Mouse (Mus musculus): ENCODE data around the gene Dscaml1. TPM values are rescaled to one million over a fixed set of nuclear protein-coding genes. Genes with fewer than 3 reads are reported as not detected.

The Dscaml1 gene
- polyA plus RNA-seq, 1 experiment from 2014 or later, result 0.86 TPM

GRCm38 (mm10) chr9:45413478-45414140 is 12.8 kb upstream of the Dscaml1 start:
- WGBS, result 52% methylated on average over 5 of the region's 5 CpGs
- H3K4me3 ChIP-seq (ENCODE audit: low read depth, low read length), result no peak overlapping the region

GRCm38 (mm10) chr9:45415912-45416311 is 10.5 kb upstream of the Dscaml1 start:
- ATAC-seq (ENCODE audit: low read depth) (no peak), DNase-seq (ENCODE audit: low spot score) (peak; percentile 8)
- Histone ChIP-seq H3K9me3 (ENCODE audit: control insufficient read depth, low read length) (no peaks in the 10 kb centered on the region), H3K4me1 (ENCODE audit: control insufficient read depth, insufficient read depth, low read length) (no peaks in the 10 kb centered on the region), H3K9ac (ENCODE audit: low read depth, low read length) (no peak overlapping the region), H3K27ac (replicated peaks; ENCODE audit: low read depth, low read length) (no peak overlapping the region), H3K36me3 (ENCODE audit: control insufficient read depth, insufficient read depth, low read length) (no peaks in the 10 kb centered on the region), H3K27me3 (replicated peaks; ENCODE audit: control insufficient read depth, insufficient read depth, low read length) (no peaks in the 10 kb centered on the region), H3K4me2 (ENCODE audit: low read depth, low read length) (no peak overlapping the region), H3K4me3 (ENCODE audit: low read depth, low read length) (no peak overlapping the region)
- 49% methylated on average over 4 of the region's 4 CpGs for WGBS

More at GRCm38 (mm10) chr9:45413478-45414140, 12.8 kb upstream of the Dscaml1 start:
- Histone ChIP-seq H3K27ac (replicated peaks; ENCODE audit: low read depth, low read length) (no peak overlapping the region), H3K27me3 (replicated peaks; ENCODE audit: control insufficient read depth, insufficient read depth, low read length) (no peaks in the 10 kb centered on the region), H3K36me3 (ENCODE audit: control insufficient read depth, insufficient read depth, low read length) (no peaks in the 10 kb centered on the region), H3K9me3 (ENCODE audit: control insufficient read depth, low read length) (no peaks in the 10 kb centered on the region), H3K9ac (ENCODE audit: low read depth, low read length) (no peak overlapping the region), H3K4me2 (ENCODE audit: low read depth, low read length) (no peak overlapping the region), H3K4me1 (ENCODE audit: control insufficient read depth, insufficient read depth, low read length) (no peaks in the 10 kb centered on the region)
- DNase-seq (ENCODE audit: low spot score) (no peak), ATAC-seq (ENCODE audit: low read depth) (no peak)

- DNase-seq (ENCODE audit: low spot score), result peak; percentile 24
- Histone ChIP-seq H3K4me3 (ENCODE audit: low read depth, low read length) (no peak overlapping the region), H3K4me2 (ENCODE audit: low read depth, low read length) (peak overlapping the region; percentile 40), H3K27ac (replicated peaks; ENCODE audit: low read depth, low read length) (no peak overlapping the region), H3K9ac (ENCODE audit: low read depth, low read length) (peak overlapping the region; percentile 17; the same call in 1 of the 2 replicates), H3K4me1 (ENCODE audit: control insufficient read depth, insufficient read depth, low read length) (no peaks in the 10 kb centered on the region), H3K9me3 (ENCODE audit: control insufficient read depth, low read length) (no peaks in the 10 kb centered on the region), H3K36me3 (ENCODE audit: control insufficient read depth, insufficient read depth, low read length) (no peaks in the 10 kb centered on the region), H3K27me3 (replicated peaks; ENCODE audit: control insufficient read depth, insufficient read depth, low read length) (no peaks in the 10 kb centered on the region)
- ATAC-seq (ENCODE audit: low read depth), result peak; percentile 38; the same call in 1 of the 2 replicates
- 27% methylated on average over 8 of the region's 8 CpGs for WGBS
These were observed 9.2 kb upstream of the Dscaml1 start for GRCm38 (mm10) chr9:45417245-45417644.

DNA sequence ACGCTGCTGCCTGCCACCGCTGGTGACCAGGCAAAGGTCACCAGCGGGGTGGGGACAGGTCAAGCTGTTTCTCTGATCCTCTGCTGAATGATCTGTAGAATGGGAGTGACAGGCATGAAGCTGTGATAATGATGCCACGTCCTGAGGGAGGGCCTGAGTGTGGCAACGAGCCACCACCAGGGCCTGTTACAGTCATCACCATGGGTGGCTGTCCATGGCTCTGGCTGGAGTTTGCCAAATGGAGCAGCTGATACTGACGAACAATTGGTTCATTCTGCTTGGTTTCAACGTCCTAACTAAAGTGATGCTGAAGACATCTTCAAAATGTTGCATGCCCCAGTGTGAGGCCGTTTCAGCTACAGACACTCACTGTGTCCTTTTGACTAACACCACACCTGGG is 8.2 kb upstream of the Dscaml1 start:
- H3K36me3 ChIP-seq (ENCODE audit: control insufficient read depth, insufficient read depth, low read length), result no peaks in the 10 kb centered on the region
- ATAC-seq (ENCODE audit: low read depth) (no peak), DNase-seq (ENCODE audit: low spot score) (no peak)
- no peak overlapping the region for H3K4me3 ChIP-seq (ENCODE audit: low read depth, low read length)
- no peak overlapping the region for H3K9ac ChIP-seq (ENCODE audit: low read depth, low read length)
- no peak overlapping the region for H3K4me2 ChIP-seq (ENCODE audit: low read depth, low read length)
- WGBS, result 63% methylated on average over 8 of the region's 8 CpGs
- H3K27ac ChIP-seq (replicated peaks; ENCODE audit: low read depth, low read length), result no peak overlapping the region
- H3K9me3 ChIP-seq (ENCODE audit: control insufficient read depth, low read length), result no peaks in the 10 kb centered on the region
- no peaks in the 10 kb centered on the region for H3K27me3 ChIP-seq (replicated peaks; ENCODE audit: control insufficient read depth, insufficient read depth, low read length)
- no peaks in the 10 kb centered on the region for H3K4me1 ChIP-seq (ENCODE audit: control insufficient read depth, insufficient read depth, low read length)

- 63% methylated on average over 8 of the region's 8 CpGs for WGBS
- Histone ChIP-seq H3K4me3 (ENCODE audit: low read depth, low read length) (no peak overlapping the region), H3K9ac (ENCODE audit: low read depth, low read length) (no peak overlapping the region), H3K4me1 (ENCODE audit: control insufficient read depth, insufficient read depth, low read length) (no peaks in the 10 kb centered on the region), H3K4me2 (ENCODE audit: low read depth, low read length) (no peak overlapping the region), H3K27ac (replicated peaks; ENCODE audit: low read depth, low read length) (no peak overlapping the region), H3K36me3 (ENCODE audit: control insufficient read depth, insufficient read depth, low read length) (no peaks in the 10 kb centered on the region), H3K9me3 (ENCODE audit: control insufficient read depth, low read length) (no peaks in the 10 kb centered on the region), H3K27me3 (replicated peaks; ENCODE audit: control insufficient read depth, insufficient read depth, low read length) (no peaks in the 10 kb centered on the region; the same call in 1 of the 2 replicates)
- ATAC-seq (ENCODE audit: low read depth), result no peak
- DNase-seq (ENCODE audit: low spot score), result no peak
These were observed 5.2 kb upstream of the Dscaml1 start for GRCm38 (mm10) chr9:45421209-45421608.

DNA sequence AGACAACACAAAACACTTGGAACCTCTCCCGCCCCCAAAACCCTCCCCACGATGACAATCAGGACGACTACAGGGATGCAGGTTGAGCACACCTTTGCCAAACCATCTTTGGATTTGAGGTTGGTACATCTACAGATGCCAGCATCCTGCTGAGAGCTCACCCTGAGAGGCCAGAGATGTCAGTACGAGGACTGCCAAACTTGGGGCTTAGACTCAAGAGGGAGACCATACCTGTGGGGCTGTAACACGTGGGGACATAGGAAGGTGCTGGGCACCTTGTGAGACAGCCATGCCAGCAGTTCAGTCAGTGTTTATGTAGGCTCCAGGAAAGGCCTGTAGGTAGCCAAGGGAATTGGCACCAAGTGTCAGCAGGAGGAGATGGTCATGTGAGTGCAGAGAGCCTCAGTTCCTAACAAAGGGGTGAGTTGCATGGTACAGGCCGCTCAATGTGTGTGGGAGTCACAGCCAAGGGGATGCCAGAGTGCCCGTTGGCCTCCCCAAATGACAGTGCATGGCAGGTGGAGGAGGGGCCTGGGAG is 3.6 kb upstream of the Dscaml1 start:
- Histone ChIP-seq H3K36me3 (ENCODE audit: control insufficient read depth, insufficient read depth, low read length) (no peaks in the 10 kb centered on the region), H3K4me3 (ENCODE audit: low read depth, low read length) (no peak overlapping the region), H3K27me3 (replicated peaks; ENCODE audit: control insufficient read depth, insufficient read depth, low read length) (no peaks in the 10 kb centered on the region; the same call in 1 of the 2 replicates), H3K9me3 (ENCODE audit: control insufficient read depth, low read length) (no peaks in the 10 kb centered on the region), H3K4me1 (ENCODE audit: control insufficient read depth, insufficient read depth, low read length) (no peaks in the 10 kb centered on the region), H3K4me2 (ENCODE audit: low read depth, low read length) (no peak overlapping the region), H3K9ac (ENCODE audit: low read depth, low read length) (no peak overlapping the region), H3K27ac (replicated peaks; ENCODE audit: low read depth, low read length) (no peak overlapping the region)
- 80% methylated on average over 7 of the region's 7 CpGs for WGBS
- DNase-seq (ENCODE audit: low spot score) (no peak), ATAC-seq (ENCODE audit: low read depth) (no peak)

DNA sequence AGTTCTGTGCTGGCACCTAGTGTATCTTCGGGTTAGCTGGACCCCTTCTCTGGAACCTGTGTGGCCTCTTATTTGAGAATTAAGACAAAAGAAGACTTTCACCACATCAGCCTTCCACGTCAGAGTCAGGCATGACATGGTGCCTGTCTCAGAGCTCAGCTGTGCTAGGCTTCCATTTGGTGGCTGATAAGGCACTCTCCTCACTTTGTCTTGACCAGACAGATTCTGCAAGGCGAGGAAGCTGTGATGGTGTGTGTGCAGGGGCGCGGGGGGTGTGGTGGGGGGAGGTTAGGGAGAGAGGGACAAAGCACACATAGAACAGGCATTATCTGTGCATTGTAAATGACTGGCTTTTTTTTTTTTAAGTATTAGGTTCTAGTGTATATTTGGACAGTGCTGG is 3.0 kb downstream of the Dscaml1 start:
- Histone ChIP-seq H3K27me3 (replicated peaks; ENCODE audit: control insufficient read depth, insufficient read depth, low read length) (peaks cover 47% of the 10 kb centered on the region), H3K4me3 (ENCODE audit: low read depth, low read length) (no peak overlapping the region), H3K36me3 (ENCODE audit: control insufficient read depth, insufficient read depth, low read length) (no peaks in the 10 kb centered on the region), H3K27ac (replicated peaks; ENCODE audit: low read depth, low read length) (no peak overlapping the region), H3K4me1 (ENCODE audit: control insufficient read depth, insufficient read depth, low read length) (no peaks in the 10 kb centered on the region; the same call in 1 of the 2 replicates), H3K9me3 (ENCODE audit: control insufficient read depth, low read length) (no peaks in the 10 kb centered on the region), H3K9ac (ENCODE audit: low read depth, low read length) (no peak overlapping the region), H3K4me2 (ENCODE audit: low read depth, low read length) (no peak overlapping the region)
- DNase-seq (ENCODE audit: low spot score) (no peak), ATAC-seq (ENCODE audit: low read depth) (no peak)
- 24% methylated on average over 5 of the region's 5 CpGs for WGBS

DNA sequence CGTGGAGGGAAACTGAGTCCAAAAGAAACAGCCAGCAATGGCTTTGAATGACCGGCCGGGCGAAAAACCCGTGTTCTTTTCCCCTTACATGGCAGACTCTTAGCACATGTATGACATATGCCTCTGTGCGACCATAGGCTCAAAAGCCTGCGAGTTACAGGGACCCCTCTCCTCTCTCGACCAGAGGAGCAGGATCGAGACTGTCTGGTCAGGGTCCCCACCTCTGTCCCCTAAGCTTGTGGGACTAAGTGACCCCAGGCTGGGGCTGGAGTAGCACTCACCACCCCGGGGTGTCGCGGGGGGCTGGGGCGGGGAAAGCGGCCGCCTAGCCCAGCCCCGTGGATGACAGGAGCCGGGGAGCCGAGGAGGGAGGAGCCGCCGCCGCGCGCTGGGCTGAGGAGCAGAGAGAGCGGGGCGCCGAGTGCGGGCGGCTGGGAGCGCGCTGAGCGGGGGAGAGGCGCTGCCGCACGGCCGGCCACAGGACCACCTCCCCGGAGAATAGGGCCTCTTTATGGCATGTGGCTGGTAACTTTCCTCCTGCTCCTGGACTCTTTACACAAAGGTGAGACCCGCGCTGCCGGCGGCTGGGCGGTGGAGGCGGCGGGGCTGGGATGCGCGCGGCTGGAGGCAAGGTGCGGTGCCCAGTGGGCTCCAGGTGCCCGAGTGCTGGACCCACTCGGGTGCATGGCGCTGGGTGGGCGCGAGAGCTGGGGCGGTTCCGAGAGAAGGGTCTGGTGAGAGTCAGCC is 3.7 kb downstream of the Dscaml1 start:
- no peak overlapping the region for H3K27ac ChIP-seq (replicated peaks; ENCODE audit: low read depth, low read length)
- peak overlapping the region; percentile 46 for H3K9ac ChIP-seq (ENCODE audit: low read depth, low read length)
- 5% methylated on average over 20 of the region's 54 CpGs for WGBS
- H3K27me3 ChIP-seq (replicated peaks; ENCODE audit: control insufficient read depth, insufficient read depth, low read length), result peaks cover 47% of the 10 kb centered on the region
- H3K4me3 ChIP-seq (ENCODE audit: low read depth, low read length), result peak overlapping the region; percentile 47
- DNase-seq (ENCODE audit: low spot score) (no peak), ATAC-seq (ENCODE audit: low read depth) (peak; percentile 73; the same call in 1 of the 2 replicates)
- H3K4me2 ChIP-seq (ENCODE audit: low read depth, low read length), result peak overlapping the region; percentile 82
- no peaks in the 10 kb centered on the region; the same call in 1 of the 2 replicates for H3K4me1 ChIP-seq (ENCODE audit: control insufficient read depth, insufficient read depth, low read length)
- no peaks in the 10 kb centered on the region for H3K36me3 ChIP-seq (ENCODE audit: control insufficient read depth, insufficient read depth, low read length)
- no peaks in the 10 kb centered on the region for H3K9me3 ChIP-seq (ENCODE audit: control insufficient read depth, low read length)
